Mouse (Mus musculus): Measurements from ENCODE around the gene Gm20532.

Gene Gm20532

GRCm38 (mm10) chr2:26573807-26574206 lies 12.6 kb upstream of the Gm20532 start:
- no peak for DNase-seq (ENCODE audit: low spot score in 2 of 2)

DNA sequence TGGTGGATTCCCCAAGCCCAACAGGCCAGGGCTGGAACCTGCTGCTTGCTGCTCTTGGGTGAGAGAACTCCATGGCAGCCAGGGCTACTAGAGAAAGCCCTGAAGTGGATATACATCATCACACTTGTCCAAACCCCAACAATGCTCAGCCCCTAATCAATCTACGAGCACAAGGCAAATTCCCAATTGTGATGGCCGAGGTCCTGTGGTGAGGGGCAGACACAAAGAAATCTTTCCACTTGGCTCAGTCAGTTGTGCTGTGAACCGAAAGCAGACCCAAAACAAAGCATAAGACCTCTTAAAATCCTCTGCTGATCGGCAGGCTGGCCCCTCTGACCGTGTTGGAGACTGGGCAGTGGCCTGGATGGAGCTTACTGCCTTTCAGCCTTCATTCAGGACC lies 11.6 kb upstream of the Gm20532 start:
- DNase-seq (ENCODE audit: low spot score in 2 of 2): no peak

- no peak for DNase-seq (ENCODE audit: low spot score in 2 of 2)
Observed at GRCm38 (mm10) chr2:26575378-26575777, 11.1 kb upstream of the Gm20532 start.

GRCm38 (mm10) chr2:26575865-26576264 lies 10.6 kb upstream of the Gm20532 start:
- DNase-seq (ENCODE audit: low spot score in 2 of 2): no peak

- DNase-seq (ENCODE audit: low spot score in 2 of 2): no peak
Observed at GRCm38 (mm10) chr2:26576462-26576861, 10.0 kb upstream of the Gm20532 start.

- peak in 1 of 2 experiments; percentile 41 for DNase-seq (ENCODE audit: low spot score in 2 of 2)
Observed at GRCm38 (mm10) chr2:26578369-26578768, 8.1 kb upstream of the Gm20532 start.

DNA sequence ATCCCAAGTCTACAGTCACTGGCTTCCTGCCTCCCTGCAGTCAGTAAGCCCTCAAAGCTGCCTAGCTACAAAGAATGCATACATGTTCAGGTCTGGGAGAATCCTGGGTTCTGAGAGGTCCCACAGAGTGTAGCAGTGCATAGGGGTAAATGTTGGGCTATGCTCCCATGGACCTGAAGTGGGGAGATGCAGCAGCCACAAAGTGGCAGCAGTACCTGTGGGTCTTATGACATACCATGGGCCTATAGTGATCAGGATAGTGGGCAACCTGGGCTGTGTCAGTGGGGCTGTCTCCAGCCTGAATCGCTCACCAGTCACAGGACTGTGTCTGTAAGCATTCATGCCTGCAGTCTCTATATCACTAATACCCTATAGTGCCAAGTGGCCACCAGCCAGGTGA lies 6.7 kb upstream of the Gm20532 start, which contains the start of gene Egfl7:
Gene Egfl7 (plus strand): TSS at position 301 of the 400 bp plus-strand sequence.
- DNase-seq (ENCODE audit: low spot score in 2 of 2): no peak

DNA sequence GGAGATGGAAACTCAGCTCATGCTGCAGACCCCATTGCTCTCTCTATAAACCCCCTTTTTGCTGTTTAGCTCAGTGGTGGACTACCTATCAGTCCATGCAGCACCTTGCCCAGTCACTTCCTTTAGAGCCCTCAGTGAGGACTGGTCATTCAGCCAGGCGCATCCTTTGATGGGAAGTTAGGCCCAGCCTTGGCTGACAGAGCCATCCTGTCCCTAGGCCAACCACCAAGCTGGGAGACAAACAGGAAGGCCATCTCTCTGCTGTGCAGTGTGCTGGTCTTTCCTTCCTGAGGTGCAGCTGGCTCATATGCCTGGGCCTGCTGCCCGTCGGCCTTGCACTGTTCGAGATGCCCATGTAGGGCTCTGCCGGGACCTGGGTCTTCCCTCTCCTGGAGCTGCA lies 5.7 kb upstream of the Gm20532 start:
- no peak for DNase-seq (ENCODE audit: low spot score in 2 of 2)

GRCm38 (mm10) chr2:26582203-26582602 lies 4.2 kb upstream of the Gm20532 start:
- DNase-seq (ENCODE audit: low spot score in 2 of 2): peak in 1 of 2 experiments; percentile 26

DNA sequence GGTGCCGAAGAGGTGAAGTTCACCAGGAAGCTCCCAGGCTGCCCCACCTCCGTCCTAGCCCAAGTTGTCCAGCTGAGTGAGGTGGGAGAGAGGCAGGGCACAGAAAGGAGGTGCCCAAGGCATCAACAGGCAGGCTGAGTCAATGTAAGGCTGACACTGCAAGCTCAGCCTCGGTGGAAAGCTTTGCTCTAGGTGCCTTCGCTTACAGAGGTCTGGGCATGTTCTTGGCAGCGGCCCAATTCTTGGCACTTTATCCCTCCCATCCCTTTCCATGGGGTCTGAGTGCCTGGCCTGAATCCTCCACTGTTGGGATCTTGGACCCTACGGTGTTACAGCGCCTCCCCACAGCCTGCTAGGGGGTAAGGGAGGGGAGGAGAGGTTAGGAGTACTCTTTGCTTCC lies 3.7 kb upstream of the Gm20532 start:
- no peak for DNase-seq (ENCODE audit: low spot score in 2 of 2)

DNA sequence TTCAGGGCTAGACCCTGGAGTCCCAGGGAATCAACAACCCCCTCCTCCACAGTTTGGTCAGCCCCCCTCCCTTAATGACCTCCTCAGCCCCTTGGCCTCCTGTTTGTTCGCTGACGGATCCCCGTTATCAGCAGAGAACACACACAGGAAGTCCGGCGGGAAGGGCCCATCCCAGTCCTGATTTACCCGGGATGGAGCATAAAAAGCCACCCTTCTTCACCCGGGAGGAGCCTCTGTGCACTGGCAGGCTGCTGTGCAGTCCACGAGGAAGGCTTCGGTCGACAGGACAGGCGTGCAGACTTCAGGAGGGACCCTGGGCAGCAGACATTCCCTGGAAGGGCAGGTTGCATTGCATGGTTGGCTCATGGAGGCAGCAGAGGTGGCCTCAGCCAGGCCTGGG lies 2.8 kb upstream of the Gm20532 start:
- no peak for DNase-seq (ENCODE audit: low spot score in 2 of 2)

DNA sequence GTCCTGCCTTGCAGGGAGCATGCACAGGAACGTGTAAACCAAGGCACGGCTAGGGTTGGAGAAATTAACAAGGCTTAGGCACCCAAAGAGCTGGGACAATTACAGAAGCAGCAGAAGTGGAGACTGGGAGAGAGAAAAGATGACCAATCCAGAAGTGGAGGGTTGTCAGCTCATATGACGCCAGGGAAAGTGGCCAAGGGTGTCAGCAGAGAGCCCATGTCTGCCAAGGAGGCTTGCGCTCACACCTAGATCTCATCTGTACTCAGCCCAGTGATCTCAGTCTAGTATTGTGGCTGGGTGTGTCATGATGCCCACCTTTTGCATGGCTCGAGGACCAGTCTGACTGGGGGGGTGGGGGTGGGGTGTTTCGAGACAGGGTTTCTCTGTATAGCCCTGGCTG lies 726 bp upstream of the Gm20532 start:
- no peak for DNase-seq (ENCODE audit: low spot score in 2 of 2)

DNA sequence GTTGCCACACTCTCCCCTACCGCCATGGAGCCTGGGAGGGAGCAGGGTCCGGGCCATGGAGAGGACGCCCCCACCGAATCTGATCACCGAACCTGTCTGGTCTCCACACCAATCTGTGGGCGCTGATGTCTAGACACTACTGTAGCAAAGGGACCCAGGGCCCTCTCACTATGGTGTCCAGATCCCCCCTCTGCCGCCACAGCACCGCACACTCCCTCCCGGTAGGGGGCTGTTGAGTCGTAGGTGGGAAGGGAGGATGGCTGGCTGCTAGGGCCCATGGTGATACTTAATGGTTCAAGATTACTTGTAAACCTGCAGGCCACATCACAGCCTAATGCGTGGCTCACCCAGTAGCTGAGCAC lies 586 bp downstream of the Gm20532 start:
- DNase-seq (ENCODE audit: low spot score in 2 of 2): no peak

GRCm38 (mm10) chr2:26588573-26588972 lies 2.1 kb downstream of the Gm20532 start:
- DNase-seq (ENCODE audit: low spot score in 2 of 2): no peak

DNA sequence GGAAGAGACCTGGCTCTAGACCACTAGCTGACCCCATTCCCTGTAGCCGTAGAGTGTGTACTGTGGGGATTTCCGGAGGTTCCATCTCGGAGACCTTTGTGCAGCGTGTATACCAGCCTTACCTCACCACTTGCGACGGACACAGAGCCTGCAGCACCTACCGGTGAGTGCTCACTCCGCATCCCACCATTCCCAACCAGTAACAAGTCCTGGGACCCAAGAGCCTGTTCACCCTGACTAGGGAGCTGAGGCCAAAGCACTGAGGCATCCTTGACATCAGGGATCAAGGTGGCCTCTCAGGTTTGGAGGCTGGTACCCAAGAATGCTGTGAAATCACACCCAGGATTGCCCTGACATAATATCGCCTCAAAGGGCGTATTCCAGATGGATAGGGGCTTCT lies 2.8 kb downstream of the Gm20532 start:
- no peak for DNase-seq (ENCODE audit: low spot score in 2 of 2)

DNA sequence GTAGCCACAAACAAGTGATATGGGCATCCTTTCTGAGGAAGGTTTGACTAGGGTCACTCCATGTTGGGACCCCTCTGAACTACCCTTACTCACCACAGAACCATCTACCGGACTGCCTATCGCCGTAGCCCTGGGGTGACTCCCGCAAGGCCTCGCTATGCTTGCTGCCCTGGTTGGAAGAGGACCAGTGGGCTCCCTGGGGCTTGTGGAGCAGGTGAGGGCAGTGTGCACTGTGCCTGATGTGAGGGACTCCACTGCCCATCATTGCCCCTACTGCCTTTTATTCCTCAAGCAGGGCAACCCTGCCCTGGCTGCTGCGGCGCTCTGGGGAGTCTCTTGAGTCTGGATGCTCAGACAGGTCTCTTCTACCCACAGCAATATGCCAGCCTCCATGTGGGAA lies 3.8 kb downstream of the Gm20532 start:
- no peak for DNase-seq (ENCODE audit: low spot score in 2 of 2)

DNA sequence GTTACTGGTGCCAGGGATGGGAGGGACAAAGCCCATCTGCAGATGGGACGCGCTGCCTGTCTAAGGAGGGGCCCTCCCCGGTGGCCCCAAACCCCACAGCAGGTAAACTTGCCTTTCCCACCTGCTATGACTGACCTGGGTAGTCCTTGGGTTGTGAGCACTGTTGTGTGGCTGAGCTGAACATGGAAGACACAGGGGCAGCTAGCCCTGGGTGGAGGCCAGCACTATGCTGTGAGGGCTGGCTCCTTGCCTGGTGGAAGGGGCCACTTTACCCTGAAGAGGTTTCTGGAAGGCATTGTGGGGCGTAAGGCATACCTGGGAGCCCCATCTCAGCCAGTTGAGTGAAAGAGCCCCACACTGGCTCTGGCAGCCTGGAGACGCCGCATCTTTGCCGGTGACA lies 4.5 kb downstream of the Gm20532 start:
- no peak for DNase-seq (ENCODE audit: low spot score in 2 of 2)

DNA sequence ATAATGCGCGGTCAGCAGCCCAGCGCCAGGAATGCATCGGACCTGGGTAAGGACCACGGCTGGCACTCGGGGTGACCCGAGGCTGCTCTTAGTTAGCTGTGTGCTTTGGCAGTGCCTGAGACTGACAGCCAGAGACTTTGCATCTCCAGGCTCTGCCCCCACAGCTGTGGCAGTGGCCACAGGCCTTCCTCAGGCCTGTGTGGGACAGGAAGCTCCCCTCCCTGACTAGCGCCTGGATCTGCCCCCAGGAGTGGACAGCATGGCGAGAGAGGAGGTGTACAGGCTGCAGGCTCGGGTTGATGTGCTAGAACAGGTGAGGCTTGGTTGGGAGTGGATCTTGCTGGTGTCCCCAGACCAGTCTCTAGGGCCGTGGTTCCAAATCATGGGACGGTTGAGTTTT lies 5.0 kb downstream of the Gm20532 start:
- no peak for DNase-seq (ENCODE audit: low spot score in 2 of 2)

DNA sequence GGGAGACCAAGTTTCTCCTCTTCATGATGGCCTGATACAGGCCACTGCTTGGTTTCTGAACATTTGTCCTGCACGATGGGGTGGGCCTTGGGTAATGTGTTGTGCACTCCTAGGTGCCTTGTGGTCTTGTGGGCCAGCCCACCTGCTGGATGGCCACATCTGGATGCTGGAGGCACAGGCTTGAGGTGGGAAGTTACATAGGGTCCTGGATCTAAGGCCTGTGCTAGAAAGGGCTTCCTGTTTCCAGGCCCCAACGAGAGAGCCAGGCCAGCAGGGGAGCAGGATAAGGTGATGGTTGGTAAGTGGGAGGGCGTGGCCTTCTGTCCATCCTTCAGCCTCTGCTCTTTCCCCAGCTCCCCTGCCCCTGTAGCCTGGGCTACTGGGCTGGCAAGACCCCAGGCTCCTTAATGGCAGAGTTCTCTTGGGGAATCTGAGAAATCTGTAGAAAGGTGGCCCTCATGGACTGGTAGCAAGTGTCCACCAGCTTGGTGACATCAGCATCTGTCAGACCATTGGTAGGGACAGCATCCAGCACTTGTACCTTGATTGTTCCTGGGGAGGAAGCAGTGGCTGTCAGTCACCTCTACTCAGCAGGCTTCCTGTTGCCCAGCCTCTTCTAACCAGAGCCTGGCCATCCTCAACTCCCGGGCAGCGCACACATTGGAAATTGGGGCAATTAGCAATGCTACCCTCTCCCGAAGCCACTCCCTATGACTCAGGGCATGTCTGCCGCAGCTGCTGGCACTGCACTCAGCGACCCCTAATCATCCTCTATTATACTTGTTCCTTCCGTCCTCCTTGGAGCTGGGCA lies 7.0 kb downstream of the Gm20532 start:
- no peak for DNase-seq (ENCODE audit: low spot score in 2 of 2)

DNA sequence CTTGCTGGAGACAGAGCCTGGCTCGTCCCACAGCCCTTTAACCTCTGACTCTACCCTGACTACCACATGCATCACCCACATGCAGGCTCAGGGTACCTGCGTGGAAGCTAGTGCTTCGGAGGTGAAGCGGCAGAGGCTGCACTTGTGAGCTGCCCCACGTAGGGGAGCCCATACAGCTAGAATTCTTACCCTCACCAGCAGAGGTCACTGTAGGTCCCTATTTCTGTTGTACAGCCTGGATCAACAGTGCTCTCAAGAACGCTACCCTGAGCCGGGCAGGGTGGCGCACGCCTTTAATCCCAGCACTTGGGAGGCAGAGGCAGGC lies 7.5 kb downstream of the Gm20532 start:
- DNase-seq (ENCODE audit: low spot score in 2 of 2): peak; percentile 71 to 72

GRCm38 (mm10) chr2:26594461-26594933 lies 8.1 kb downstream of the Gm20532 start:
- DNase-seq (ENCODE audit: low spot score in 2 of 2): no peak

DNA sequence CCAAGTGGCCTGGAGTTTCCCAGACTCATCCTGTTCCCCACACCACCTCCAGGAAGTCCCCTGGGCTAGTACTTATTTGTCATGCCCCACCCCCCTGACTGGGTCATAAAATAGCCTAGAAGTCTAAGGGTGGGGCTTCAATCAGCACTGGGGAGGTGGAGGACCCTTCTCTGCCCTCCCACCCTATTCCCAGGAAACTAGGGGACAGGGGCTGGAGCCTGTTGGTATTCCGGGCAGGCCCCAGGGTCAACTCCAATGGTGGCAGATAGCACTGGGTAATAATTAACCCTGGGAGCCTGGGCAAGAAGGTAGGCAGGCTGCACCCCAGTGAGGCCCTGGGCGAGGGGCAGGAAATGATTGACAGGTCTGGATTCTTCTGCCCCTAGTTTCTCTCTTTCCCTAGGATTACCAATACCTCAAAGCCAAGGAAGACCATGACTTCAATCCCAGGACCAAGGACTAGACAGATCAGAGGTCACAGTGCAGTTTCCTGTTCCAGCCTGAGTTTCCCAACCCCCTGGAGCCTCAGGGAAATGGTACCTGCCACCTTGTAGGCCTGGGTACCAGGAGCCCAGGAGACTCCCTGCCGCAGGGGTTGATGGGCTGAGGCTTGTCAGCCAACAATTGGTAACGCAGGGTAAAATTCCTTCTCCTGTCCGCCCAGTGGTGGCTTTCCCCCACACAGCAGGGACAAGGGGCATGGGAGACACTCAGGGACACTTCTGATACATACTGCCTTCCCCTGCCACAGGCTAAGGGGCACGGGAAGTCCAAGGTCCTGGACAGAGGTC lies 8.7 kb downstream of the Gm20532 start:
- no peak for DNase-seq (ENCODE audit: low spot score in 2 of 2)

All from spleen, postnatal 36 days (tissue).